Mouse (Mus musculus) hindbrain, embryonic 11.5 days (tissue): ENCODE measurements at regions not wholly inside any gene's neighbourhood (a gene's known extent, or its start where the extent isn't known, plus 50 kb on each side); places are given as distances from the start of the nearest gene placed in this dataset.

Experiments
- ATAC-seq: fragments of 200-750 bp; cut with Nextera tagmentation; 2 replicates; pipeline ENCODE4 v1.8.0; 2017; ENCODE audit warnings: mild to moderate bottlenecking, moderate TSS enrichment, moderate library complexity; ENCODE audit not compliant: low FRiP score
- DNase-seq: peaks from one replicate; pipeline ENCODE4 v3.0.0-alpha.2; 2015; ENCODE audit warnings: low spot score
- H3K27ac ChIP-seq: fragments of 300-500 bp; sonication (generic); 2 replicates; pipeline ENCODE4 v1.5.1; 2014; ENCODE audit warnings: mild to moderate bottlenecking, low read depth, low read length
- H3K27me3 ChIP-seq: fragments of 300-500 bp; sonication (generic); 2 replicates; pipeline ENCODE4 v1.6.1; 2014; ENCODE audit warnings: mild to moderate bottlenecking, low read length, moderate library complexity, mixed read lengths; ENCODE audit not compliant: control insufficient read depth, insufficient read depth
- H3K36me3 ChIP-seq: fragments of 300-500 bp; sonication (generic); 2 replicates; pipeline ENCODE4 v1.6.1; 2014; ENCODE audit warnings: mild to moderate bottlenecking, low read length, moderate library complexity, mixed read lengths; ENCODE audit not compliant: control insufficient read depth, insufficient read depth
- H3K4me1 ChIP-seq: fragments of 300-500 bp; sonication (generic); replicated peaks from 2 replicates; pipeline ENCODE4 v1.6.1; 2014; ENCODE audit warnings: low read length, mixed read lengths; ENCODE audit not compliant: control insufficient read depth, insufficient read depth
- H3K4me2 ChIP-seq: fragments of 300-500 bp; sonication (generic); replicated peaks from 2 replicates; pipeline ENCODE4 v1.6.1; 2014; ENCODE audit warnings: mild to moderate bottlenecking, low read depth, low read length
- H3K4me3 ChIP-seq: fragments of 300-500 bp; sonication (generic); 2 replicates; pipeline ENCODE4 v1.5.1; 2014; ENCODE audit warnings: low read depth, low read length
- H3K9ac ChIP-seq: fragments of 300-500 bp; sonication (generic); 2 replicates; pipeline ENCODE4 v1.6.1; 2014; ENCODE audit warnings: low read depth, low read length
- H3K9me3 ChIP-seq: fragments of 300-500 bp; sonication (generic); 2 replicates; pipeline ENCODE4 v1.6.1; 2016; ENCODE audit warnings: low read length; ENCODE audit not compliant: control insufficient read depth
- WGBS: fragments of 180-500 bp; shearing (Covaris S2); extraction: QIAGEN DNeasy Blood & Tissue Kit; methylation state at CpG from one replicate; pipeline ENCODE4 v1.1.7; 2014; 5-methylcytosine and 5-hydroxymethylcytosine counted together

GRCm38 (mm10) chr11:66684181-66684580 lies 158.4 kb upstream of the Shisa6 start:
- Histone ChIP-seq H3K36me3 (no peaks in the 10 kb centered on the region), H3K9ac (no peak overlapping the region), H3K4me1 (no peaks in the 10 kb centered on the region), H3K4me3 (no peak overlapping the region), H3K27me3 (no peaks in the 10 kb centered on the region), H3K4me2 (no peak overlapping the region), H3K27ac (no peak overlapping the region), H3K9me3 (no peaks in the 10 kb centered on the region)
- ATAC-seq (no peak), DNase-seq (no peak)
- WGBS, result 79% methylated on average over 4 of the region's 4 CpGs

- no peak for ATAC-seq
Observed at GRCm38 (mm10) chr11:66694651-66695266, 169.0 kb upstream of the Shisa6 start.

GRCm38 (mm10) chr11:66696791-66697190 lies 171.0 kb upstream of the Shisa6 start:
- Histone ChIP-seq H3K4me2 (no peak overlapping the region), H3K9ac (no peak overlapping the region), H3K27me3 (no peaks in the 10 kb centered on the region), H3K4me3 (no peak overlapping the region), H3K9me3 (no peaks in the 10 kb centered on the region), H3K27ac (no peak overlapping the region), H3K4me1 (no peaks in the 10 kb centered on the region), H3K36me3 (no peaks in the 10 kb centered on the region)
- DNase-seq (no peak), ATAC-seq (no peak)
- 84% methylated on average over 1 of the region's 1 CpGs for WGBS

More at GRCm38 (mm10) chr11:66694651-66695266, 169.0 kb upstream of the Shisa6 start:
- Histone ChIP-seq H3K4me1 (no peaks in the 10 kb centered on the region), H3K36me3 (no peaks in the 10 kb centered on the region), H3K4me2 (no peak overlapping the region), H3K27ac (no peak overlapping the region), H3K9ac (no peak overlapping the region), H3K9me3 (no peaks in the 10 kb centered on the region), H3K27me3 (no peaks in the 10 kb centered on the region), H3K4me3 (no peak overlapping the region)
- no peak for DNase-seq
- WGBS, result 76% methylated on average over 5 of the region's 5 CpGs

GRCm38 (mm10) chr11:66745479-66745878 lies 166.3 kb upstream of the Pirt start:
- no peaks in the 10 kb centered on the region for H3K36me3 ChIP-seq
- H3K27ac ChIP-seq, result no peak overlapping the region
- no peak for DNase-seq
- H3K4me3 ChIP-seq, result no peak overlapping the region
- no peaks in the 10 kb centered on the region for H3K4me1 ChIP-seq
- ATAC-seq, result no peak
- H3K27me3 ChIP-seq, result no peaks in the 10 kb centered on the region
- WGBS, result 96% methylated on average over 1 of the region's 1 CpGs
- H3K9ac ChIP-seq, result no peak overlapping the region
- no peak overlapping the region for H3K4me2 ChIP-seq
- no peaks in the 10 kb centered on the region for H3K9me3 ChIP-seq

- ATAC-seq, result no peak
- WGBS, result 62% methylated on average over 3 of the region's 3 CpGs
- no peaks in the 10 kb centered on the region for H3K36me3 ChIP-seq
Observed at GRCm38 (mm10) chr11:66789997-66790396, 121.8 kb upstream of the Pirt start.

GRCm38 (mm10) chr11:66806887-66807286 lies 104.9 kb upstream of the Pirt start:
- H3K9me3 ChIP-seq, result no peaks in the 10 kb centered on the region
- no peaks in the 10 kb centered on the region for H3K36me3 ChIP-seq
- ATAC-seq, result no peak
- 94% methylated on average over 5 of the region's 5 CpGs for WGBS
- H3K27me3 ChIP-seq, result no peaks in the 10 kb centered on the region
- no peak overlapping the region for H3K4me2 ChIP-seq
- H3K27ac ChIP-seq, result no peak overlapping the region
- no peak for DNase-seq
- no peaks in the 10 kb centered on the region for H3K4me1 ChIP-seq
- H3K4me3 ChIP-seq, result no peak overlapping the region
- H3K9ac ChIP-seq, result no peak overlapping the region

More at GRCm38 (mm10) chr11:66789997-66790396, 121.8 kb upstream of the Pirt start:
- Histone ChIP-seq H3K27me3 (no peaks in the 10 kb centered on the region), H3K9ac (no peak overlapping the region), H3K4me3 (no peak overlapping the region), H3K27ac (no peak overlapping the region), H3K9me3 (no peaks in the 10 kb centered on the region), H3K4me2 (no peak overlapping the region), H3K4me1 (no peaks in the 10 kb centered on the region)
- DNase-seq, result no peak

GRCm38 (mm10) chr11:66813310-66813709 lies 98.5 kb upstream of the Pirt start:
- 78% methylated on average over 5 of the region's 5 CpGs for WGBS

GRCm38 (mm10) chr11:66813731-66814130 lies 98.0 kb upstream of the Pirt start:
- 68% methylated on average over 4 of the region's 4 CpGs for WGBS
- Histone ChIP-seq H3K9me3 (no peaks in the 10 kb centered on the region), H3K4me1 (no peaks in the 10 kb centered on the region), H3K9ac (no peak overlapping the region), H3K4me3 (no peak overlapping the region), H3K27me3 (no peaks in the 10 kb centered on the region), H3K36me3 (no peaks in the 10 kb centered on the region), H3K27ac (no peak overlapping the region), H3K4me2 (no peak overlapping the region)
- DNase-seq, result no peak
- no peak for ATAC-seq

More at GRCm38 (mm10) chr11:66813310-66813709, 98.5 kb upstream of the Pirt start:
- ATAC-seq (no peak), DNase-seq (no peak)
- no peak overlapping the region for H3K27ac ChIP-seq
- no peak overlapping the region for H3K4me2 ChIP-seq
- H3K9me3 ChIP-seq, result no peaks in the 10 kb centered on the region
- H3K4me3 ChIP-seq, result no peak overlapping the region
- no peaks in the 10 kb centered on the region for H3K4me1 ChIP-seq
- H3K27me3 ChIP-seq, result no peaks in the 10 kb centered on the region
- H3K9ac ChIP-seq, result no peak overlapping the region
- H3K36me3 ChIP-seq, result no peaks in the 10 kb centered on the region

GRCm38 (mm10) chr11:66835864-66836263 lies 75.9 kb upstream of the Pirt start:
- Histone ChIP-seq H3K9me3 (no peaks in the 10 kb centered on the region), H3K4me1 (no peaks in the 10 kb centered on the region; the same call in 1 of the 2 replicates), H3K4me2 (no peak overlapping the region), H3K4me3 (no peak overlapping the region), H3K27ac (no peak overlapping the region), H3K27me3 (no peaks in the 10 kb centered on the region), H3K9ac (no peak overlapping the region), H3K36me3 (no peaks in the 10 kb centered on the region)
- ATAC-seq (no peak), DNase-seq (no peak)
- 83% methylated on average over 5 of the region's 5 CpGs for WGBS
